ENCODE assay signal across 34 mouse cellular contexts in genomic region chr11:117663810-117664139, GRCm38 (mm10).
"Had no signal": no experiment of that assay in that cellular context is flagged by ENCODE, and none has a peak within 500 bp of the region (broad histone marks: within the 10 kb centered on the region; RNA-seq: fewer than 3 reads in every experiment).

No protein-coding gene starts in this region.

- H3K9ac ChIP-seq: heart, embryonic 12.5 days; heart, embryonic 13.5 days; heart, embryonic 15.5 days; hindbrain, embryonic 12.5 days; hindbrain, embryonic 13.5 days; hindbrain, embryonic 15.5 days; intestine, embryonic 15.5 days; kidney, embryonic 15.5 days had no signal

- H3K4me2 ChIP-seq: heart, embryonic 11.5 days; heart, embryonic 12.5 days; heart, embryonic 13.5 days; heart, embryonic 15.5 days; hindbrain, embryonic 12.5 days; hindbrain, embryonic 13.5 days; hindbrain, embryonic 15.5 days; intestine, embryonic 15.5 days; kidney, embryonic 15.5 days had no signal

- ATAC-seq: hindbrain, embryonic 16.5 days; hindbrain, postnatal 0 days; inflammation-experienced regulatory T-cells, adult 6 months; intestine, embryonic 15.5 days; intestine, embryonic 16.5 days; intestine, postnatal 0 days had no signal

- H3K9me3 ChIP-seq: heart, embryonic 10.5 days; heart, embryonic 12.5 days; heart, embryonic 13.5 days; heart, embryonic 15.5 days; hindbrain, embryonic 10.5 days; hindbrain, embryonic 12.5 days; hindbrain, embryonic 13.5 days; hindbrain, embryonic 15.5 days; intestine, embryonic 15.5 days; kidney, embryonic 15.5 days had no signal

- DNase-seq: heart, postnatal 10 days; heart, postnatal 14 days; heart, postnatal 36 days; heart, postnatal 4 days; kidney, adult 11 months; kidney, adult 18-20 months; kidney, adult 2 months; kidney, adult 8-10 months; kidney, adult 9 months; kidney, postnatal 10 days; kidney, postnatal 14 days; kidney, postnatal 25 days; kidney, postnatal 36 days; kidney, postnatal 4 days; layer of hippocampus, adult 9-11 months; layer of hippocampus, postnatal 36 days had no signal

- H3K27me3 ChIP-seq: heart, embryonic 12.5 days; heart, embryonic 13.5 days; heart, embryonic 15.5 days; hindbrain, embryonic 12.5 days; hindbrain, embryonic 13.5 days; hindbrain, embryonic 15.5 days; intestine, embryonic 15.5 days; kidney, embryonic 15.5 days had no signal

- H3K36me3 ChIP-seq: heart, embryonic 10.5 days; heart, embryonic 12.5 days; heart, embryonic 13.5 days; heart, embryonic 15.5 days; hindbrain, embryonic 10.5 days; hindbrain, embryonic 12.5 days; hindbrain, embryonic 13.5 days; hindbrain, embryonic 15.5 days; intestine, embryonic 15.5 days; kidney, embryonic 15.5 days had no signal

- H3K27ac ChIP-seq: heart, embryonic 10.5 days; heart, embryonic 13.5 days; heart, embryonic 15.5 days; hindbrain, embryonic 10.5 days; hindbrain, embryonic 12.5 days; hindbrain, embryonic 13.5 days; hindbrain, embryonic 15.5 days; hindbrain, postnatal 0 days; intestine, embryonic 15.5 days; kidney, embryonic 15.5 days; kidney, postnatal 0 days; layer of hippocampus, adult 2 months had no signal

- H3K4me3 ChIP-seq: heart, embryonic 10.5 days; heart, embryonic 12.5 days; heart, embryonic 13.5 days; heart, embryonic 15.5 days; hindbrain, embryonic 10.5 days; hindbrain, embryonic 12.5 days; hindbrain, embryonic 13.5 days; hindbrain, embryonic 15.5 days; intestine, embryonic 15.5 days; kidney, embryonic 15.5 days; layer of hippocampus, adult 2 months had no signal
